Mouse (Mus musculus) CH12.LX (cell line): ENCODE measurements at regions not wholly inside any gene's neighbourhood (a gene's known extent, or its start where the extent isn't known, plus 50 kb on each side); places are given as distances from the start of the nearest gene placed in this dataset.

Experiments used
- CHD1 ChIP-seq: IDR thresholded peaks from 2 replicates; pipeline ENCODE4 v1.6.1; 2012; ENCODE audit warnings: low read depth, low read length, improper control_type of control experiment, inconsistent platforms
- CHD2 ChIP-seq: IDR thresholded peaks from 2 replicates; pipeline ENCODE4 v1.6.1; 2011; ENCODE audit warnings: low read length, improper control_type of control experiment
- CTCF ChIP-seq, 2 experiments: IDR thresholded peaks in 1 of 2; conservative IDR thresholded peaks in 1 of 2; 2 replicates each; pipeline ENCODE4 v1.5.1; 2011 to 2012; ENCODE audit warnings: low read depth in 2 of 2, low read length in 2 of 2, improper control_type of control experiment in 1 of 2, inconsistent platforms in 1 of 2, mild to moderate bottlenecking in 1 of 2, moderate library complexity in 1 of 2
- EP300 ChIP-seq: IDR thresholded peaks from 2 replicates; pipeline ENCODE4 v1.6.1; 2011; ENCODE audit warnings: low read length, improper control_type of control experiment
- HCFC1 ChIP-seq: IDR thresholded peaks from 2 replicates; pipeline ENCODE4 v1.6.1; 2012; ENCODE audit warnings: low read depth, mild to moderate bottlenecking, inconsistent platforms, low read length, improper control_type of control experiment
- MAFK ChIP-seq: IDR thresholded peaks from 2 replicates; pipeline ENCODE4 v1.6.1; 2011; ENCODE audit warnings: low read length, improper control_type of control experiment; ENCODE audit not compliant: insufficient replicate concordance
- MYC ChIP-seq: IDR thresholded peaks from 2 replicates; pipeline ENCODE4 v1.6.1; 2011; ENCODE audit warnings: low read depth, mild to moderate bottlenecking, improper control_type of control experiment, low read length
- NELFE ChIP-seq: IDR thresholded peaks from 2 replicates; pipeline ENCODE4 v1.6.1; 2011; ENCODE audit warnings: low read depth, low read length, improper control_type of control experiment
- RAD21 ChIP-seq: IDR thresholded peaks from 2 replicates; pipeline ENCODE4 v1.6.1; 2011; ENCODE audit warnings: low read depth, mild to moderate bottlenecking, low read length, improper control_type of control experiment, moderate library complexity
- SIN3A ChIP-seq: IDR thresholded peaks from 2 replicates; pipeline ENCODE4 v1.6.1; 2012; ENCODE audit warnings: low read length, improper control_type of control experiment, inconsistent platforms
- UBTF ChIP-seq: IDR thresholded peaks from 2 replicates; pipeline ENCODE4 v1.6.1; 2012; ENCODE audit warnings: low read depth, mild to moderate bottlenecking, inconsistent platforms, low read length, improper control_type of control experiment, moderate library complexity

DNA sequence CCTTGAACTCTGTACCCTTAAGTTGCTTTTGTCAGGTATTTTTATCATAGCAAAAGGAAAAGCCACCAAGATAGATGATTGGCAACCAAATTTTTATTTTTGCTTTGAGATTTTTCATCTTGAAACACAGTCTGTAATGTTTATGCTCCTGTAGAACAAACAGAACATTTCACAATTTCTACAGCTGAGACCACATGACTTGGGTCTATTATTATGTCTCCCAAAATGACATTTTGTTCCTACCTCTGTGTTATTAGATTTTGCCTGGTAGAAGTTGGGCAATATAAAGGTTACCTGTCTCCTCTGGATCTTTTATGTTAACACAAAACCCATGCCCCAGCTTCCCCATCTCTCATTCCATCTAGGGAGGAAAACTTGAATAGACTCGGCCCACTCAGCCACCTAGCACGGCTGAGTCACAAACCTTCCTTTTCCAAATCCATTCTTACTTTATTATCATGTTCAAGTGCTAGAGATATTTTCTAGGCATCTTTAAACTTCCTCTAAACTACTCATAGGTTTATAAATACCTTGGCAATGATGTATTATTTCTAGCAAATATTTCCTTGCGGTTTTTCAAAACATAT is 84.8 kb upstream of the Dazl start:
- TF ChIP-seq EP300 (no peak), CHD1 (no peak), CHD2 (no peak), CTCF (conservative IDR thresholded peaks at IDR 0.05 in 1 of 2, IDR thresholded peaks at IDR 0.05 in 1 of 2; ENCODE audit: low read depth in 2 of 2, low read length in 2 of 2) (no peak), HCFC1 (no peak), RAD21 (no peak), SIN3A (no peak), MAFK (no peak), NELFE (no peak), UBTF (no peak), MYC (no peak)
